Mouse (Mus musculus) MEL (cell line): ENCODE data around the gene Grid1.

ENCODE experiments used
- BHLHE40 ChIP-seq: IDR thresholded peaks from 2 replicates; pipeline ENCODE4 v1.6.1; 2012; ENCODE audit warnings: low read depth, mild to moderate bottlenecking, inconsistent platforms, low read length, improper control_type of control experiment, borderline replicate concordance
- EP300 ChIP-seq, 2 experiments: IDR thresholded peaks; 2 replicates each; pipeline ENCODE4 v1.6.1; 2011; ENCODE audit warnings: improper control_type of control experiment in 2 of 2, low read length in 2 of 2, low read depth in 1 of 2, mild to moderate bottlenecking in 1 of 2
- MXI1 ChIP-seq: IDR thresholded peaks from 2 replicates; pipeline ENCODE4 v1.6.1; 2011; ENCODE audit warnings: mild to moderate bottlenecking, low read depth, low read length, improper control_type of control experiment
- POLR2A ChIP-seq, 2 experiments: IDR thresholded peaks; 2 replicates each; pipeline ENCODE4 v1.6.1; 2011 to 2012; ENCODE audit warnings: low read length in 2 of 2, mild to moderate bottlenecking in 2 of 2, control low read depth in 1 of 2, improper control_type of control experiment in 1 of 2, low read depth in 1 of 2, moderate library complexity in 1 of 2; ENCODE audit not compliant: control insufficient read depth in 1 of 2, insufficient read depth in 1 of 2, poor library complexity in 1 of 2

DNA sequence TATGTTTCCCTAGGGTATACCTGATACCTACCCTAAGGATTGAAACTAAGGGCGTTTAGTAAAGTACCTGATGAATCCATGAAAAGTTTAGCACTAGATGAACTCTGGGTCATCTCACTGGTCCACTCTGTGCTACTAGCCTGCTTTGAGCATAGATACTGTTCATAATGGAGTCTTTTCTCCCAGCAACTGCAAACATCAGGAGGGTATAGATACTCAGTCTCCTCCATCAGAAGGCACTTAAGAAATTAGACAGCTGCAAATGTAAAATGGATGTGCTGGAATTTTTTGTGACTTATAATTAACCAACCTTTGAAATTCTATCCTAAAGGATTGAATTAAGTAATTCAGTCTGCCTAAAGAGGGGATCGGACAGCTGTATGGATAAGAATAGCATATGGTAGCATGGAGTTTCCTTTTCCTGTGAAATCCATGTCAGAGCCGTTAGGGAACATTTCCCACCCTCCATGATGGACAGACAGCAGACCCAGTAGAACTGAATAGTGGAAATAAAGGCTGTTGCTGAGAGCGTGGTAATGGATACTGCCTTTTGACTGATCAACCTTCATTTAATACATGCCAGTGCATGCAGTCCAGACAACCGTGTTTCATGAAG lies 303.5 kb downstream of the Grid1 start:
- no peak for TF ChIP-seq BHLHE40
- no peak for TF ChIP-seq EP300 (IDR thresholded peaks at IDR 0.05; ENCODE audit: low read depth in 1 of 2, low read length in 2 of 2)
- no peak for TF ChIP-seq POLR2A (IDR thresholded peaks at IDR 0.05; ENCODE audit: control insufficient read depth in 1 of 2, insufficient read depth in 1 of 2, low read depth in 1 of 2, low read length in 2 of 2, poor library complexity in 1 of 2)
- no peak for TF ChIP-seq MXI1
